ENCODE assay signal across 14 mouse cellular contexts in genomic region chr2:151904636-151905035, GRCm38 (mm10). TPM values are rescaled to one million over a fixed set of nuclear protein-coding genes. Genes with fewer than 3 reads are reported as not detected.
"Had no signal": no experiment of that assay in that cellular context is flagged by ENCODE, and none has a peak within 500 bp of the region (broad histone marks: within the 10 kb centered on the region; RNA-seq: fewer than 3 reads in every experiment).

No protein-coding gene starts in this region.

- DNase-seq: kidney, adult 2 months; liver; liver, embryonic 13.5 days; liver, postnatal 0 days; lung, postnatal 14 days; thymus, adult 2 months; thymus, postnatal 25 days had no signal

- H3K9me3 ChIP-seq: kidney, embryonic 15.5 days; limb, embryonic 12.5 days; liver, embryonic 13.5 days; lung, embryonic 15.5 days; megakaryocyte, embryonic 14.5 days; midbrain, embryonic 12.5 days; neural tube, embryonic 15.5 days had no signal

- H3K36me3 ChIP-seq: kidney, embryonic 15.5 days; limb, embryonic 12.5 days; liver, embryonic 13.5 days; lung, embryonic 15.5 days; midbrain, embryonic 12.5 days; neural tube, embryonic 15.5 days had no signal

- H3K4me1 ChIP-seq: kidney, embryonic 15.5 days; limb, embryonic 12.5 days; liver, embryonic 13.5 days; lung, embryonic 15.5 days; megakaryocyte, embryonic 14.5 days; midbrain, embryonic 12.5 days; neural tube, embryonic 15.5 days had no signal

- H3K4me2 ChIP-seq: kidney, embryonic 15.5 days; limb, embryonic 12.5 days; liver, embryonic 13.5 days; lung, embryonic 15.5 days; midbrain, embryonic 12.5 days; neural tube, embryonic 15.5 days had no signal

- H3K27me3 ChIP-seq: limb, embryonic 12.5 days; liver, embryonic 13.5 days; lung, embryonic 15.5 days; midbrain, embryonic 12.5 days; neural tube, embryonic 15.5 days had no signal

- H3K9ac ChIP-seq: kidney, embryonic 15.5 days; limb, embryonic 12.5 days; liver, embryonic 13.5 days; liver, postnatal 0 days; lung, embryonic 15.5 days; midbrain, embryonic 12.5 days; neural tube, embryonic 15.5 days had no signal

- H3K27ac ChIP-seq: kidney, embryonic 15.5 days; limb, embryonic 12.5 days; liver, embryonic 13.5 days; lung, embryonic 15.5 days; macrophage; midbrain, embryonic 12.5 days; neural tube, embryonic 15.5 days had no signal

- ATAC-seq: liver, postnatal 0 days had no signal

- H3K4me3 ChIP-seq: kidney, embryonic 15.5 days; limb, embryonic 12.5 days; liver, embryonic 13.5 days; lung, embryonic 15.5 days; megakaryocyte, embryonic 14.5 days; midbrain, embryonic 12.5 days; neural tube, embryonic 15.5 days had no signal

RNA-seq across cellular contexts. Expression of gene Angpt4, which starts 6.4 kb away (rescaled TPM):
- polyA plus RNA-seq: liver, embryonic 13.5 days; macrophage had no signal
